Mouse (Mus musculus): ENCODE data around the gene Retnlg.
"Not testable (repeated sequence)": the region's sequence is repeated elsewhere in the genome, so short reads cannot be mapped to it uniquely, and the experiment has no call there.

The Retnlg gene

GRCm38 (mm10) chr16:48872321-48872720 lies at the start of gene Retnlg:
TSS of gene Retnlg (plus strand) at chr16:48872621.
- no peak for DNase-seq (ENCODE audit: low spot score)

- DNase-seq (ENCODE audit: low spot score): no peak
These were observed 45.9 kb upstream of the Retnlg start for GRCm38 (mm10) chr16:48826474-48826873.

GRCm38 (mm10) chr16:48827625-48828024 lies 44.8 kb upstream of the Retnlg start:
- no peak for DNase-seq (ENCODE audit: low spot score)

DNA sequence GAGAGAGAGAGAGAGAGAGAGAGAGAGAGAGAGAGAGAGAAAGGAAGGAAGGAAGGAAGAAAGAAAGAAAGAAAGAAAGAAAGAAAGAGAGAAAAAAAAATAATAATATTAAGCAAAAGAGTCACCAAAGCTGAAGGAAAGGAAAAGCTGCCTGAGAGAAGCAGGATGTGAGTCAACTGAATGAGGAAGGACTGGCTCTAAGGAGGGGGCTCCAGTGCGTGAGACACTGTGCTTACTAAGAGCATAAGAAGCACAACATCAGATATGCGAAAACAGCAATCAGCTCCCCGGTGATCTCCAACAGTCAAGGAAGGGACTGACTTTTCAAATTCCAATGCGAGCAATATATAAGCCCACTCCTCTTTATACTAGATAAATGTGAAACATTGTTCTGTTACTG lies 43.4 kb upstream of the Retnlg start:
- no peak for DNase-seq (ENCODE audit: low spot score)

- DNase-seq (ENCODE audit: low spot score): no peak
These were observed 40.4 kb upstream of the Retnlg start for GRCm38 (mm10) chr16:48832055-48832454.

GRCm38 (mm10) chr16:48833626-48834025 lies 38.8 kb upstream of the Retnlg start:
- DNase-seq (ENCODE audit: low spot score): not testable (repeated sequence)

DNA sequence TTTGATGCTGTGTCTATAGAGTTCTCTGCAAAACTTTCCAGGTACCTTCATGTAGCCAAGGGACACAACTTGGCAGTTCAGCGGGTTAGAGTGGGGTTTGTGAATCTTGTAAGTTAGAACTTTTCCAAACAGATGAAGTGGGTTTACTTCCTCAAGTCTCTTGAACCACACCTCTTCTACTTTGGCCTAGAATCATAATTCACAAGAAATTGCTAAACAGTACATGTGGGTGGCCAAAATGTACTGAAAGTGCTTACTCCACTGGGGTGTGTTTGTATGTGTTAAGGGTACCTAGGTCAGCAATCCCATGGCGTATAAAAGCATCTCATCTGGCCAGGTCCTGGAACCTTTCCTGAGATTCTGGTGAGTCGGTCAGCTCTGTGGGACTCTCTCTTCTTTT lies 30.2 kb upstream of the Retnlg start, which contains the start of gene Retnla:
Gene Retnla, plus strand, starts transcription at position 286 of the 400 bp plus-strand sequence.
- DNase-seq (ENCODE audit: low spot score): no peak

DNA sequence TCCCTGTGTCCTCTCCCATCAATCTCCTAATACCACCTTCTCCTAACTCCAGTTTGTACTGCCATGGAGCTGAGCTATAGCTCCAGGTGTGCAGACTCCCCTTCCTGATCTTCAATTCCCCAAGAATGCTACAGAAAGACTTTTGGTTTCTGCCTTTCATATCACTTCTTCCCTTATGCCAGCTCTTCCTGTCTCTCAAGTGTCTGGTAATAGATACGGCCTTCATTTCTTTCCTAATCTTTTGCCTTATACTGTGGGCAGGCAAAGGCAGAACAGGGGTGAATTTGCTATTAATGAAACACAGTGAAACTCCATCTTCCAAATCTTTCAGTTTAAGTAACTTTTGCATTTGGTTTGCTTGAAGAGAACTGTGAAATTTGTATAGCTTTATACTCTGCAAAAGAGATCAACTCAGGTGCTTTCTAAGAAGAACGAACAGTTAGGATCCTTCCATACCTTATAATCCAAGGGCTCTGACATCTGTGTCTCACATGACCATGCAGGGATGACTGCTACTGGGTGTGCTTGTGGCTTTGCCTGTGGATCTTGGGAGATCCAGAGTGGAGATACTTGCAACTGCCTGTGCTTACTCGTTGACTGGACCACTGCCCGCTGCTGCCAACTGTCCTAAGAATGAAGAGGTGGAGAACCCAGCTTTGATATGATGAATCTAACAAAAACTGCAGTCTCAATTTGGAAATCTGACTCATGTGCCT lies 28.6 kb upstream of the Retnlg start:
- no peak for DNase-seq (ENCODE audit: low spot score)

- DNase-seq (ENCODE audit: low spot score): not testable (repeated sequence)
These were observed 7.4 kb upstream of the Retnlg start for GRCm38 (mm10) chr16:48865004-48865403.

GRCm38 (mm10) chr16:48867690-48868089 lies 4.7 kb upstream of the Retnlg start:
- no peak for DNase-seq (ENCODE audit: low spot score)

DNA sequence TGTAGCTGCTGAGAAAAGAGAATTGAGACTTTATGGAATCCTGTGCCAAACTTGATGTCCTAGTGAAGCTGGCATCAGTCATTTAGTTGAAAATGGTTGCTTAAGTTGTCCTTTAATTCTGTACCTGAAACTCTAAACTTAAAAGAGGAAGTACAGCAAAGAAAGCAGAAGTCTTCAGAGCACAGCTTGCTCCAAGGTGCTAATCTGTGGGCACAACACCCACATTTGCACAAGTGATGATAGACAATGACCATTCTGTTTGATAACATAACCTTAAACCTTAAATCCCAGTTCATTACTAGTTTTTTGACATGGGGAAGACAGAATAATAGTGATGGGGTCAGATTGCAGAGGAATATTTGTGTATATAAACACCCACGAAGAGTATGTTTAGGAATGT lies 3.8 kb upstream of the Retnlg start:
- DNase-seq (ENCODE audit: low spot score): no peak

DNA sequence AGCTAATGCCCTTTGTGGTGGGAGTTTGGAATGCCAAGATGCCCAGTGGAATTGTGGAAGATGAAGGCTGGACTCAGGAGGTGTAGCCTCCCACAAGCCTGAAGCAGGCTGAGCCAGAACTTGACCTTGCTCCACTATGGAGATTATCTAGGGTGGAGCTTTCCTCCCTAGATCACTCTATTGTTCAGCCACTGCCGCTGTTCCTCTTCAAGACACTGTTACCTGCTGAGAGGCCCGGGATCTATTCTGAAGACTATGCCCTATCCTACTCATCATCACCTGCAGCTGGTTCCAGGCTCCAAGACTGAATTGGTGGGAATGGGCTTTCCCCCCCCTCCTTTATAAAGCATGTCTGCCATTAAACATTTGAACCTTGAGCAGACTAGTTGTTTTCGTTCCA lies 2.8 kb upstream of the Retnlg start:
- DNase-seq (ENCODE audit: low spot score): no peak

GRCm38 (mm10) chr16:48871754-48872153 lies 667 bp upstream of the Retnlg start:
- DNase-seq (ENCODE audit: low spot score): no peak

- DNase-seq (ENCODE audit: low spot score): no peak
These were observed 18.3 kb downstream of the Retnlg start for GRCm38 (mm10) chr16:48890733-48891132.

GRCm38 (mm10) chr16:48899868-48900267 lies 27.4 kb downstream of the Retnlg start:
- DNase-seq (ENCODE audit: low spot score): no peak

DNA sequence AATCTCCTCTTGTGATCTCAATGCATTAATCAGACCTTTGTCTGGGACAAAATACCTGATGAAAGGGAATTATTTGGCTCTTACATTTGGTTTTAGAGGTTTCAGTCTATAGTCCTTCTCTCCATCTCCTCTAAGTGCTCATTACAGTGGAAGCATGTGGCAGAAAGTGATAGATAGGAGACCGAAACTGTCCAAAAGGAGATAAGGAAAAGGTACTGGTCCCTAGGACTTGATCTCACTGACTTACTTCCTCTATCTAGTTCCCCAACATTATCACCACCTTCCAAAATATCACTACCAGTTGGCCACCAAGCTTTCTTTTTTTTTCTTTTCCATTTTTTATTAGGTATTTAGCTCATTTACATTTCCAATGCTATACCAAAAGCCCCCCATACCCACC lies 38.8 kb downstream of the Retnlg start:
- no peak for DNase-seq (ENCODE audit: low spot score)

GRCm38 (mm10) chr16:48913206-48913605 lies 40.8 kb downstream of the Retnlg start:
- no peak for DNase-seq (ENCODE audit: low spot score)

GRCm38 (mm10) chr16:48923724-48924123 lies 51.3 kb downstream of the Retnlg start:
- DNase-seq (ENCODE audit: low spot score): no peak
